16 mouse cellular contexts compared by ENCODE assay signal in the genomic region with DNA sequence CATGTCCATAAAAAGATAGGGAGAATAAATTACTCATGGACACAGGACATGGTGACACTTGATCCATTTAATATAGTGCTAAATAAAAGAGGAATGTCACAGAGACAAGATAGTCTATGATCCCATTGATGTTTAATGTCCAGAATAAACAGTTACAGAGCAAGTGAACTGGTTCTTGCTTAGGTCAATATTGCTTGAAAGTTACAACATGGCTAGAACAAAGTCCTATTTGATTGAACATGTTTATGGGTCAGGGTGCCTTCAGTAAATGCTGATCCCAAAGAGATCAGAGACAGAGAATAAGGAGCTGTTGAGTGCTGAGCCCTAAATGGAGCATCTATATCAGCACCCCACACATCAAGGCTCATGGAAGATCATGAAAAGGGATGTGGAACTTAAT. TPM values are rescaled to one million over a fixed set of nuclear protein-coding genes. Genes with fewer than 3 reads are reported as not detected.
A peak's percentile ranks its signal among the peaks of the same experiment; 100 is the strongest.
DNase-seq lines count a peak whose midpoint lies in the region; ATAC-seq and TF ChIP-seq lines count a peak whose summit lies in the region.
"Not testable (repeated sequence)": the region's sequence is repeated elsewhere in the genome, so short reads cannot be mapped to it uniquely, and the experiment has no call there.
"Had no signal": no experiment of that assay in that cellular context is flagged by ENCODE, and none has a peak within 500 bp of the region (broad histone marks: within the 10 kb centered on the region; RNA-seq: fewer than 3 reads in every experiment).

No protein-coding gene starts in this region.

- TF ChIP-seq POLR2A in liver, adult 2 months (IDR thresholded peaks at IDR 0.05; ENCODE audit: extremely low read depth, insufficient read depth, low read length) = not testable (repeated sequence)

- ATAC-seq in liver, embryonic 16.5 days (ENCODE audit: low read depth) = peak; percentile 37; the same call in 1 of the 2 replicates
- ATAC-seq in liver, postnatal 0 days = peak; percentile 66

- not testable (repeated sequence) for H3K27me3 ChIP-seq in liver, adult 2 months (ENCODE audit: control insufficient read depth, insufficient read depth, low read length); liver, embryonic 16.5 days (ENCODE audit: control insufficient read depth, insufficient read depth, low read depth, low read length); liver, postnatal 0 days (ENCODE audit: insufficient read depth, low read length)

- peak; percentile 86 for DNase-seq in liver, adult 2 months (ENCODE audit: extremely low read depth, low read depth, low spot score)
- not testable (repeated sequence) for DNase-seq in liver, postnatal 0 days

- H3K79me2 ChIP-seq in liver, adult 2 months (ENCODE audit: control insufficient read depth, insufficient read depth, low read length) = not testable (repeated sequence)

- not testable (repeated sequence) for H3K27ac ChIP-seq in liver, adult 2 months (replicated peaks; ENCODE audit: insufficient read depth, low read depth, low read length); liver, embryonic 16.5 days (ENCODE audit: low read length)
- peak overlapping the region; percentile 76 for H3K27ac ChIP-seq in liver, postnatal 0 days (ENCODE audit: low read depth)

- TF ChIP-seq CTCF in liver, adult 2 months (IDR thresholded peaks at IDR 0.05; ENCODE audit: low read depth, low read length); liver, postnatal 0 days (IDR thresholded peaks at IDR 0.05; ENCODE audit: low read depth): not testable (repeated sequence)

- H3K36me3 ChIP-seq in liver, adult 2 months (ENCODE audit: control insufficient read depth, insufficient read depth, low read length); liver, embryonic 16.5 days (ENCODE audit: control insufficient read depth, insufficient read depth); liver, postnatal 0 days (replicated peaks; ENCODE audit: insufficient read depth, low read length): not testable (repeated sequence)

- not testable (repeated sequence) for H3K4me3 ChIP-seq in liver, adult 2 months (ENCODE audit: insufficient read depth, low read depth, low read length); liver, embryonic 16.5 days (ENCODE audit: low read depth, low read length); liver, postnatal 0 days (ENCODE audit: low read depth, low read length)

- H3K4me2 ChIP-seq in liver, embryonic 16.5 days (ENCODE audit: low read depth, low read length); liver, postnatal 0 days (ENCODE audit: low read depth, low read length): not testable (repeated sequence)

- H3K9ac ChIP-seq in liver, adult 2 months (ENCODE audit: low read depth, low read length); liver, embryonic 16.5 days (ENCODE audit: low read depth, low read length); liver, postnatal 0 days (replicated peaks): not testable (repeated sequence)

- not testable (repeated sequence) for H3K9me3 ChIP-seq in liver, embryonic 16.5 days (replicated peaks; ENCODE audit: control insufficient read depth, low read length); liver, postnatal 0 days (ENCODE audit: low read length)

- peak; percentile 76 for TF ChIP-seq EP300 in liver, postnatal 0 days (IDR thresholded peaks at IDR 0.05; ENCODE audit: low read depth)

- not testable (repeated sequence) for H3K4me1 ChIP-seq in liver, adult 2 months (ENCODE audit: control insufficient read depth, insufficient read depth, low read length); liver, embryonic 16.5 days (ENCODE audit: control insufficient read depth, low read depth, low read length); liver, postnatal 0 days (ENCODE audit: insufficient read depth)

RNA-seq across cellular contexts. Expression of a gene that starts 12.4 kb away (rescaled TPM):
- 20.2 and 390 TPM in 2 replicates for total RNA-seq in liver, adult 2 months (2014; rRNA removed)
- 16.2 and 32.2 TPM in 2 replicates for polyA plus RNA-seq in liver, adult 2 months (2012; rRNA removed)
- polyA plus RNA-seq in liver, embryonic 16.5 days (2015; fragmentation: Nextera tagmentation; extraction: Ambion mirVana) = 0.47 and 0.59 TPM in 2 replicates
- 143 and 144 TPM in 2 replicates for polyA plus RNA-seq in liver, postnatal 0 days (2015; fragmentation: Nextera tagmentation; extraction: Ambion mirVana)
- total RNA-seq: adrenal gland, adult 8-10 months; adrenal gland, postnatal 25 days; adrenal gland, postnatal 36 days; CH12.LX; ES-E14; G1E; MEL had no signal
- polyA plus RNA-seq: activated CD4-positive, CD25-positive, alpha-beta regulatory T cell, adult 4 months; adrenal gland, adult 2 months; brain, embryonic 14.5 days; C2C12; CD4-positive, CD25-positive, alpha-beta regulatory T cell, adult 4 months; G1E; Patski had no signal

Comparison
In these comparisons a context has a peak if more than half of its experiments do, and no peak if none do; other contexts are left out.
1. RNA of a gene that starts 12.4 kb away (polyA plus RNA-seq): 143 to 144 TPM in liver, postnatal 0 days and 16.2 to 32.2 TPM in liver, adult 2 months; 0.47 to 0.59 TPM in liver, embryonic 16.5 days; every median in the first group is over 10 times any median in the second.